In genomic region chr10:125328331-125329063, GRCm38 (mm10) we compare ENCODE assay signal across 10 mouse cellular contexts.
DNase-seq lines count a peak whose midpoint lies in the region; ATAC-seq and TF ChIP-seq lines count a peak whose summit lies in the region.
"Had no signal": no experiment of that assay in that cellular context is flagged by ENCODE, and none has a peak within 500 bp of the region (broad histone marks: within the 10 kb centered on the region; RNA-seq: fewer than 3 reads in every experiment).

No protein-coding gene starts in this region.

- TF ChIP-seq POLR2A in heart, adult 2 months (IDR thresholded peaks at IDR 0.05; ENCODE audit: insufficient read depth, low read depth, low read length): no peak

- H3K4me2 ChIP-seq in liver, embryonic 14.5 days (ENCODE audit: low read depth): peak overlapping the region; percentile 28

- peak; percentile 36 for ATAC-seq in liver, embryonic 14.5 days (ENCODE audit: insufficient read depth)
- ATAC-seq in megakaryocyte progenitor cell, adult 5-6 weeks (replicated peaks; ENCODE audit: poor library complexity): no peak

- intact Hi-C loops in heart, adult 2 months (cut with DNase I): no loop called here
- intact Hi-C loops in gastrocnemius, adult 2 months (cut with DNase I): no loop called here

- no peak for TF ChIP-seq EP300 in heart, adult 2 months (IDR thresholded peaks at IDR 0.05; ENCODE audit: insufficient read depth, low read depth, low read length)
- 0 out of 2 replicates have a peak, but pooled peaks have one; percentile 6 for TF ChIP-seq EP300 in liver, embryonic 14.5 days (IDR thresholded peaks at IDR 0.05; ENCODE audit: low read depth)

- peak overlapping the region; percentile 29; the same call in 1 of the 2 replicates for H3K27ac ChIP-seq in heart, embryonic 10.5 days
- no peak overlapping the region for H3K27ac ChIP-seq in heart, adult 2 months
- H3K27ac ChIP-seq in liver, embryonic 14.5 days: no peak overlapping the region
- H3K27ac ChIP-seq in gastrocnemius, adult 2 months: no peak overlapping the region

- no peaks in the 10 kb centered on the region for H3K9me3 ChIP-seq in heart, embryonic 10.5 days
- no peaks in the 10 kb centered on the region for H3K9me3 ChIP-seq in liver, embryonic 14.5 days (ENCODE audit: control insufficient read depth, low read length)

- no peaks in the 10 kb centered on the region for H3K79me2 ChIP-seq in heart, adult 2 months (replicated peaks; ENCODE audit: control insufficient read depth, insufficient read depth, low read length)

- no peak overlapping the region for H3K9ac ChIP-seq in heart, adult 2 months (ENCODE audit: low read depth, low read length)
- H3K9ac ChIP-seq in liver, embryonic 14.5 days (replicated peaks): no peak overlapping the region

- H3K4me1 ChIP-seq in heart, embryonic 10.5 days: 0 out of 2 replicates have a peak, but pooled peaks cover 9% of the 10 kb centered on the region
- no peaks in the 10 kb centered on the region; the same call in 1 of the 2 replicates for H3K4me1 ChIP-seq in heart, adult 2 months (ENCODE audit: control insufficient read depth, insufficient read depth, low read length)
- H3K4me1 ChIP-seq in liver, embryonic 14.5 days (replicated peaks; ENCODE audit: control insufficient read depth in 2 of 2, insufficient read depth in 2 of 2, low read length in 1 of 2): peaks cover 0 to 4% of the 10 kb centered on the region in 2 experiments; a peak in 1 of 4 replicates

- peak overlapping the region; percentile 18; the same call in 1 of the 2 replicates for H3K4me3 ChIP-seq in heart, embryonic 10.5 days
- no peak overlapping the region for H3K4me3 ChIP-seq in heart, adult 2 months
- no peak overlapping the region for H3K4me3 ChIP-seq in liver, embryonic 14.5 days (ENCODE audit: insufficient read depth in 1 of 2, low read depth in 2 of 2, low read length in 2 of 2)
- no peak overlapping the region for H3K4me3 ChIP-seq in gastrocnemius, adult 2 months

- 56% methylated on average over 16 of the region's 16 CpGs for WGBS in heart, embryonic 10.5 days
- WGBS in heart, adult 2 months: 46% methylated on average over 16 of the region's 16 CpGs
- WGBS in liver, embryonic 14.5 days (ENCODE audit: insufficient replicate concordance): 64% methylated on average over 16 of the region's 16 CpGs

- H3K27me3 ChIP-seq in heart, embryonic 10.5 days (ENCODE audit: insufficient read depth, poor library complexity, severe bottlenecking): no peaks in the 10 kb centered on the region
- H3K27me3 ChIP-seq in heart, adult 2 months (ENCODE audit: control insufficient read depth, insufficient read depth, low read length): no peaks in the 10 kb centered on the region
- H3K27me3 ChIP-seq in liver, embryonic 14.5 days (ENCODE audit: control insufficient read depth, insufficient read depth, low read length): no peaks in the 10 kb centered on the region
- H3K27me3 ChIP-seq: CH12.LX had no signal

- no peak for TF ChIP-seq CTCF in heart, adult 2 months (IDR thresholded peaks at IDR 0.05)
- TF ChIP-seq CTCF in liver, embryonic 14.5 days (IDR thresholded peaks at IDR 0.05; ENCODE audit: low read depth): no peak
- no peak for TF ChIP-seq CTCF in gastrocnemius, adult 2 months (IDR thresholded peaks at IDR 0.05)

- no peaks in the 10 kb centered on the region for H3K36me3 ChIP-seq in heart, embryonic 10.5 days
- H3K36me3 ChIP-seq in heart, adult 2 months (ENCODE audit: control insufficient read depth, insufficient read depth, low read length): no peaks in the 10 kb centered on the region
- no peaks in the 10 kb centered on the region for H3K36me3 ChIP-seq in liver, embryonic 14.5 days (replicated peaks; ENCODE audit: control insufficient read depth, insufficient read depth, low read depth)

- no peak for DNase-seq in heart, embryonic 10.5 days (ENCODE audit: low spot score)
- no peak for DNase-seq in heart, adult 2 months
- peak; percentile 60 for DNase-seq in embryo, embryonic 11 days
- DNase-seq in kidney, adult 18-20 months: peak; percentile 44
- DNase-seq in liver, embryonic 14.5 days (ENCODE audit: low read depth in 3 of 3, low spot score in 3 of 3): no peak
- DNase-seq in gastrocnemius, adult 2 months: no peak
- no peak for DNase-seq in gastrocnemius, postnatal 10 days
- DNase-seq: cerebellum, adult 11-12 months had no signal

Comparison
In these comparisons a context has a peak if more than half of its experiments do, and no peak if none do; other contexts are left out.
1. DNase-seq: peak in embryo, embryonic 11 days (single experiment) and kidney, adult 18-20 months (single experiment); none in heart, embryonic 10.5 days (single experiment), heart, adult 2 months (0 of 2), liver, embryonic 14.5 days (0 of 3), gastrocnemius, adult 2 months (single experiment) and gastrocnemius, postnatal 10 days (single experiment).